Mouse (Mus musculus) colon, adult 2 months (tissue): ENCODE data around the gene 1700123L14Rik. TPM values are rescaled to one million over a fixed set of nuclear protein-coding genes. Genes with fewer than 3 reads are reported as not detected.

Experiments used
- polyA plus RNA-seq: library from polyadenylated mRNA; depleted of rRNA; stranded (reverse); fragments of >200 nt; gene quantifications from 2 replicates; pipeline ENCODE4 v1.2.3, GENCODE M21; 2012; rRNA removed

1700123L14Rik gene
- not detected in 2 replicates for polyA plus RNA-seq

DNA sequence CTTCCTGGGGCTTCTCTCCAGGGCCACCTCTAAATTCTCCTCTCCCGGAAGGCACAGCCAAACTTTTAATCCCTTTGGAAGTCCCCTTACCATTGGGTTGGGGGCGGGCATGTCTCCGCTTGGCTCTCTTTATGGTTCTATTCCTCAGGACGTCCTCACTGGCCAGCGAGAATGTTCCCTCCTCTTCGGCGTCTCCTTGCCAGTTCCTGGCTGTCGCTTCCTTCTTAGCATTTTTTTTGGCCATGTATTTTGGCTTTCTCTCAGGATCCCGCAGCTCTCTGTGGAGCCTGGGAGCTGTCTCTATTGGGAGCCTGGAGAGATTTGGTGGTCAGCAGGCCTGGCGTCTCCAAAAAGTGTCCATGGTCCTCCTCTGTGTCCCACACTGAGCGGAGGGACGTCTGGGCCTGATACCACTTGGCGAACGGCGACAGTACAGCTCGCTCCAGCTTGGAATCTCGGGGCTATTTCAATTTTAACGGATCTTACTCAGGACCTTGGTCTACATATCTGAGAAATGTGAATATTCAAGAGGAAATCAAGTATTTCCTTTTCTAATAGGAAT, at the start of gene 1700123L14Rik:
1700123L14Rik (minus strand) TSS at position 426 of the 562 bp plus-strand sequence.

Other genes with a start within 250 kb of the 1700123L14Rik start
- gene Fam19a1, start 53.1 kb downstream of the 1700123L14Rik start, polyA plus RNA-seq: 0.10 and 0.20 TPM in 2 replicates